Mouse (Mus musculus): ENCODE data around the gene Cdh12. TPM values are rescaled to one million over a fixed set of nuclear protein-coding genes. Genes with fewer than 3 reads are reported as not detected.

Gene Cdh12
- total and polyA plus RNA-seq, 3 experiments = not detected

DNA sequence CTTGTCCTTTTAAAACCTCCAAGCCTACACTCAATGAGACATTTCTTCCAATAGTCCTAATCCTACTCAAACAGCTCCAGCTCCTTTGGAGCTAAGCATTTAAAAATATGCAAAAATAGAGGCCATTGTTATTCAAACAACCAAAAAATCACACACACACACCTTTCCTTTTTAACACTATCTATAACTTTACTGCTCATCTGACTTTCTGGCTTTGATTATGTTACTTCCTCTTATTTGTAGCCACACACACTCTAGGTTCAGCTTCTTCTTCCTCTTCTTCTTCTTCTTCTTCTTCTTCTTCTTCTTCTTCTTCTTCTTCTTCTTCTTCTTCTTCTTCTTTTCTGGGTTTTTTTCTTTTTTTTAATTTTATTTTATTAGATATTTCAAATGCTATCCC, 323.2 kb downstream of the Cdh12 start:
- H3K4me3 ChIP-seq (ENCODE audit: control insufficient read depth in 1 of 2, insufficient read depth in 1 of 2, low read depth in 2 of 2, low read length in 2 of 2) = no peak overlapping the region
- no peaks in the 10 kb centered on the region for H3K27me3 ChIP-seq (ENCODE audit: control insufficient read depth in 1 of 2, insufficient read depth in 2 of 2, low read length in 2 of 2)
- H3K79me2 ChIP-seq (ENCODE audit: control insufficient read depth, insufficient read depth, low read length, poor library complexity) = no peaks in the 10 kb centered on the region
- H3K4me1 ChIP-seq (ENCODE audit: control insufficient read depth in 1 of 2, insufficient read depth in 2 of 2, low read length in 2 of 2) = peaks cover 0 to 2% of the 10 kb centered on the region in 2 experiments; a peak in 1 of 4 replicates
- no peak overlapping the region for H3K27ac ChIP-seq (ENCODE audit: control insufficient read depth, low read depth, low read length)
- H3K9ac ChIP-seq (ENCODE audit: control insufficient read depth, low read depth, low read length, poor library complexity, severe bottlenecking) = no peak overlapping the region
- no peaks in the 10 kb centered on the region for H3K9me3 ChIP-seq (replicated peaks; ENCODE audit: insufficient read depth, low read length)
- DNase-seq (ENCODE audit: low read depth, low spot score) = peak; percentile 43
- H3K36me3 ChIP-seq (ENCODE audit: control insufficient read depth in 1 of 2, insufficient read depth in 2 of 2, low read length in 2 of 2) = peaks cover 0 to 3% of the 10 kb centered on the region in 2 experiments; a peak in 1 of 4 replicates
- TF ChIP-seq ZC3H11A (IDR thresholded peaks at IDR 0.05; ENCODE audit: low read depth, low read length) = no peak
- no peak for TF ChIP-seq MAZ (IDR thresholded peaks at IDR 0.05; ENCODE audit: low read depth, low read length)
- TF ChIP-seq ELF1 (IDR thresholded peaks at IDR 0.05; ENCODE audit: low read depth, low read length) = no peak
- no peak for TF ChIP-seq E2F4 (IDR thresholded peaks at IDR 0.05; ENCODE audit: borderline replicate concordance, low read depth, low read length)
- no peak for TF ChIP-seq CHD1 (IDR thresholded peaks at IDR 0.05; ENCODE audit: low read depth, low read length)
- no peak for TF ChIP-seq POLR2A (IDR thresholded peaks at IDR 0.05; ENCODE audit: control insufficient read depth in 1 of 2, insufficient read depth in 1 of 2, low read depth in 1 of 2, low read length in 2 of 2, poor library complexity in 1 of 2)
- no peak for TF ChIP-seq ZMIZ1 (IDR thresholded peaks at IDR 0.05; ENCODE audit: low read depth, low read length)
- no peak for TF ChIP-seq NELFE (IDR thresholded peaks at IDR 0.05; ENCODE audit: low read depth, low read length)
- TF ChIP-seq NRF1 (IDR thresholded peaks at IDR 0.05; ENCODE audit: insufficient read depth, low read depth, low read length, poor library complexity, severe bottlenecking) = no peak
- no peak for TF ChIP-seq MXI1 (IDR thresholded peaks at IDR 0.05; ENCODE audit: low read depth, low read length)
- no peak for TF ChIP-seq GABPA (IDR thresholded peaks at IDR 0.05; ENCODE audit: low read depth, low read length)
- peak; percentile 5; the same call in 1 of the 2 replicates for TF ChIP-seq USF1 (IDR thresholded peaks at IDR 0.05; ENCODE audit: low read depth, low read length)
- TF ChIP-seq POLR2AphosphoS2 (IDR thresholded peaks at IDR 0.05; ENCODE audit: low read length) = no peak
- no peak for TF ChIP-seq CHD2 (IDR thresholded peaks at IDR 0.05; ENCODE audit: low read length)
- peak; percentile 92 for TF ChIP-seq RCOR1 (IDR thresholded peaks at IDR 0.05; ENCODE audit: low read depth, low read length)
- no peak for TF ChIP-seq CTCF (IDR thresholded peaks at IDR 0.05 in 2 of 3, conservative IDR thresholded peaks at IDR 0.05 in 1 of 3; ENCODE audit: control insufficient read depth in 1 of 3, insufficient read depth in 1 of 3, low read depth in 2 of 3, low read length in 3 of 3, poor library complexity in 1 of 3, severe bottlenecking in 1 of 3)
- peak; percentile 71 for TF ChIP-seq TCF12 (IDR thresholded peaks at IDR 0.05; ENCODE audit: low read depth, low read length)
- no peak for TF ChIP-seq SIN3A (IDR thresholded peaks at IDR 0.05; ENCODE audit: low read length)
- TF ChIP-seq GATA1 (IDR thresholded peaks at IDR 0.05; ENCODE audit: low read depth, low read length) = peak; percentile 61
- TF ChIP-seq ZKSCAN1 (IDR thresholded peaks at IDR 0.05; ENCODE audit: low read depth, low read length) = no peak
- no peak for TF ChIP-seq UBTF (IDR thresholded peaks at IDR 0.05; ENCODE audit: borderline replicate concordance, insufficient read depth, low read depth, low read length)
- no peak for TF ChIP-seq KAT2A (conservative IDR thresholded peaks at IDR 0.05; ENCODE audit: low read depth, low read length)
- no peak for TF ChIP-seq MAX (IDR thresholded peaks at IDR 0.05; ENCODE audit: low read length)
- TF ChIP-seq ZNF384 (IDR thresholded peaks at IDR 0.05; ENCODE audit: low read depth, low read length) = 0 out of 2 replicates have a peak, but pooled peaks have one; percentile 27
- TF ChIP-seq MAFK (IDR thresholded peaks at IDR 0.05; ENCODE audit: borderline replicate concordance, low read depth, low read length) = no peak
- no peak for TF ChIP-seq RAD21 (IDR thresholded peaks at IDR 0.05; ENCODE audit: low read depth, low read length)
- no peak for TF ChIP-seq MYB (IDR thresholded peaks at IDR 0.05; ENCODE audit: low read depth, low read length)
- no peak for TF ChIP-seq HCFC1 (IDR thresholded peaks at IDR 0.05; ENCODE audit: low read depth, low read length)
- TF ChIP-seq POLR2AphosphoS5 (IDR thresholded peaks at IDR 0.05; ENCODE audit: borderline replicate concordance, low read depth, low read length) = no peak
- no peak for TF ChIP-seq MYC (IDR thresholded peaks at IDR 0.05; ENCODE audit: low read depth, low read length)
- no peak for TF ChIP-seq USF2 (IDR thresholded peaks at IDR 0.05; ENCODE audit: borderline replicate concordance in 1 of 2, insufficient read depth in 1 of 2, low read depth in 1 of 2, low read length in 2 of 2)
- no peak for TF ChIP-seq TBP (IDR thresholded peaks at IDR 0.05; ENCODE audit: low read depth, low read length)
- TF ChIP-seq ETS1 (IDR thresholded peaks at IDR 0.05; ENCODE audit: low read depth, low read length) = peak; percentile 47; the same call in 1 of the 2 replicates
- TF ChIP-seq TAL1 (IDR thresholded peaks at IDR 0.05; ENCODE audit: low read length) = no peak
- TF ChIP-seq SMC3 (IDR thresholded peaks at IDR 0.05; ENCODE audit: low read depth, low read length) = 0 out of 2 replicates have a peak, but pooled peaks have one; percentile 1
- TF ChIP-seq MEF2A (IDR thresholded peaks at IDR 0.05; ENCODE audit: extremely low read depth, insufficient replicate concordance, low read depth, low read length, poor library complexity, severe bottlenecking) = no peak
- TF ChIP-seq EP300 (IDR thresholded peaks at IDR 0.05; ENCODE audit: low read depth in 1 of 2, low read length in 2 of 2) = peak; percentile 75 to 81
- TF ChIP-seq BHLHE40 (IDR thresholded peaks at IDR 0.05; ENCODE audit: borderline replicate concordance, low read depth, low read length) = peak; percentile 49; the same call in 1 of the 2 replicates

All from MEL (cell line).